Mouse (Mus musculus): Measurements from ENCODE around the gene 4930544D05Rik. TPM values are rescaled to one million over a fixed set of nuclear protein-coding genes. Genes with fewer than 3 reads are reported as not detected.

The 4930544D05Rik gene
- total RNA-seq, 1 experiment from 2014 or later, result not detected

DNA sequence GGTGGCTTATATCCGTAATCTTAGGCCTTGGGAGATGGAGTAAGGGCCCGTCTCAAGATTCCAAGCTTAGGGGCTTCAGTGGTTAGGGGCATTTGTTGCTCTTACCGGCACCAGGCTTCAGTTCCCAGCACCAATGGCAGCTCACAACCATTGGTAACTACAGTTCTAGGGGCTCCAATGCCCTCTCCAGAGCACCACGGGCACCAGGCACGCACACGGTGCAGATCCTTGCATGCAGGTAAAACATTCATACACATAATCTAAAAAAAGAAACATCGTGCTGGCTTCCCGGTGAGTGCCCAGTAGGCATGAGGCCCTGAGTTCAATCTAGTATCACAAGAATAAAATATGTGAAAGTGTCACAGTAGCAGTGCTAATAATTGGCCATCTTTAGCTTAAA lies 47.5 kb downstream of the 4930544D05Rik start:
- no peak for ATAC-seq (replicated peaks in 1 of 2; ENCODE audit: insufficient read depth in 1 of 2, low FRiP score in 2 of 2, low TSS enrichment in 1 of 2, low read depth in 1 of 2, poor library complexity in 2 of 2, severe bottlenecking in 2 of 2)

DNA sequence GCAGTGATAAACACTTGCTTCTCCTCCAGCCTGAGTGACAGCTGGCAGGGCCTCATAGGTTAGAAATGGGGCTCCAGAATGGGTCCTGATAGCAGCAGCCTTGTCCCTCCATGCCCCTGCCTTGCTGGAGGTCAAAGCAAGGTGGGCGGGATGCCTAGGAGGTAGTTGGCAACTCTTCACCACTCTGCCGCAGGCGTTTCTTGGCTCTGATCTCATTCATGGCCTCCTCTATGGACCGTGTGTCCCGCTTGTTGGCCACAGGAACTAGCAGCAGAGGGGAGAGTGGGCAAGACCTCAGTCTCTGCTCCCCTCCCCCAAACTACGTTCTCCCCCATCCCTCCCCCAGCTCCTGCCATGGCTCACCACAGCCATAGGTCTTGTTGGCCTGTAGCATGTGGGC lies 48.3 kb downstream of the 4930544D05Rik start:
- ATAC-seq (replicated peaks in 1 of 2; ENCODE audit: insufficient read depth in 1 of 2, low FRiP score in 2 of 2, low TSS enrichment in 1 of 2, low read depth in 1 of 2, poor library complexity in 2 of 2, severe bottlenecking in 2 of 2), result no peak

DNA sequence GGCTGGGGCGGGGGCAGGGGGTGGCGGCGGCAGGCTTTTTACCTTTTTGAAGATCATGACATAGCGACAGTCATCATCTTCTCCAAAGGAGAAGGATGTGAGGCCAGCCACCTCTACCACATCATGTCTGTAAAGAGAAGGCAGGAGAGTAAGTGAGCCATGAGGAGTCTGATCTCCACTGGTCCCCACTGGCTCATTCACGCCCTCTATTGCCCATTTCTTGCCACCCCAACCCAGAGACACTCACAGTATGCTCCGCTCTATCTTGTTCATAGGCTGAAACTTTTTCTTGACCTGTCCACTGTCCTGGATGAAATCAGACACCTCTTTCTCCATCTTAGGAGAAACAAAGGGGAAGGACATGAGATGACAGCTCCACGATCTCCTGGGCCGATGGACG lies 49.1 kb downstream of the 4930544D05Rik start:
- ATAC-seq (replicated peaks in 1 of 2; ENCODE audit: insufficient read depth in 1 of 2, low FRiP score in 2 of 2, low TSS enrichment in 1 of 2, low read depth in 1 of 2, poor library complexity in 2 of 2, severe bottlenecking in 2 of 2), result no peak

Other genes with a start within 250 kb of the 4930544D05Rik start
- gene Pelp1, start 205.8 kb upstream of the 4930544D05Rik start, total RNA-seq (2017), result 8.8 and 9.8 TPM in 2 replicates
- gene Arrb2, start 183.2 kb upstream of the 4930544D05Rik start, total RNA-seq (2017), result 43.3 and 68.7 TPM in 2 replicates
- 38.1 and 40.7 TPM in 2 replicates for gene Med11, start 163.9 kb upstream of the 4930544D05Rik start, total RNA-seq (2017)
- 0.35 TPM in 1 of 2 replicates, not detected in the other for gene Zmynd15, start 156.4 kb upstream of the 4930544D05Rik start, total RNA-seq (2017)
- gene Cxcl16, start 155.9 kb upstream of the 4930544D05Rik start, total RNA-seq (2017), result 1.8 TPM in 1 of 2 replicates, not detected in the other
- gene Tm4sf5, start 110.6 kb upstream of the 4930544D05Rik start, total RNA-seq (2017), result not detected in 2 replicates
- not detected in 2 replicates for gene Vmo1, start 101.2 kb upstream of the 4930544D05Rik start, total RNA-seq (2017)
- not detected in 2 replicates for gene Gltpd2, start 96.7 kb upstream of the 4930544D05Rik start, total RNA-seq (2017)
- gene Psmb6, start 90.5 kb upstream of the 4930544D05Rik start, total RNA-seq (2017), result 209 and 236 TPM in 2 replicates
- not detected in 2 replicates for gene Gm40193, start 82.9 kb upstream of the 4930544D05Rik start, total RNA-seq (2017)
- 5.5 and 14.4 TPM in 2 replicates for gene Pld2, start 75.8 kb upstream of the 4930544D05Rik start, total RNA-seq (2017)
- gene Mink1, start 53.0 kb upstream of the 4930544D05Rik start, total RNA-seq (2017), result 26.4 and 30.8 TPM in 2 replicates
- not detected in 2 replicates for gene Chrne, start 3.4 kb downstream of the 4930544D05Rik start, total RNA-seq (2017)
- gene Gp1ba, start 23.3 kb downstream of the 4930544D05Rik start, total RNA-seq (2017), result 0.45 and 0.75 TPM in 2 replicates
- gene Rnf167, start 31.4 kb downstream of the 4930544D05Rik start, total RNA-seq (2017), result 51.8 and 73.4 TPM in 2 replicates
- gene Slc25a11, start 31.6 kb downstream of the 4930544D05Rik start, total RNA-seq (2017), result 42.9 and 52.5 TPM in 2 replicates
- 348 and 461 TPM in 2 replicates for gene Pfn1, start 38.8 kb downstream of the 4930544D05Rik start, total RNA-seq (2017)
- 8.4 and 10.6 TPM in 2 replicates for gene Eno3, start 41.4 kb downstream of the 4930544D05Rik start, total RNA-seq (2017)
- 41.1 and 114 TPM in 2 replicates for gene Spag7, start 53.6 kb downstream of the 4930544D05Rik start, total RNA-seq (2017)
- 3.6 and 4.9 TPM in 2 replicates for gene Camta2, start 72.3 kb downstream of the 4930544D05Rik start, total RNA-seq (2017)
- gene Inca1, start 84.3 kb downstream of the 4930544D05Rik start, total RNA-seq (2017), result 0.25 TPM in 1 of 2 replicates, not detected in the other
- 6.7 and 7.3 TPM in 2 replicates for gene Kif1c, start 84.7 kb downstream of the 4930544D05Rik start, total RNA-seq (2017)
- gene Zfp3, start 148.4 kb downstream of the 4930544D05Rik start, total RNA-seq (2017), result 3.7 and 8.3 TPM in 2 replicates
- 0.25 and 0.69 TPM in 2 replicates for gene Scimp, start 196.7 kb downstream of the 4930544D05Rik start, total RNA-seq (2017)
- gene Rabep1, start 228.9 kb downstream of the 4930544D05Rik start, total RNA-seq (2017), result 67.7 and 75.9 TPM in 2 replicates